Mouse (Mus musculus): ENCODE results near the gene Nek6. TPM values are rescaled to one million over a fixed set of nuclear protein-coding genes. Genes with fewer than 3 reads are reported as not detected.

Gene Nek6
- polyA plus RNA-seq (2012; ENCODE audit: insufficient read depth, insufficient read length, low replicate concordance, missing spikeins) = not detected in 2 replicates

GRCm38 (mm10) chr2:38511487-38512307, at the start of gene Nek6:
Gene Nek6, plus strand, starts transcription at chr2:38511643.
- TF ChIP-seq CTCF (IDR thresholded peaks at IDR 0.05; ENCODE audit: insufficient read depth, low read depth, low read length) = no peak
- no peak; the same call in 1 of the 2 replicates for TF ChIP-seq POLR2A (IDR thresholded peaks at IDR 0.05; ENCODE audit: insufficient read depth, low read depth, low read length)
- Histone ChIP-seq H3K4me3 (ENCODE audit: insufficient read depth, low read depth, low read length) (peak within 1 kb of the TSS; percentile 86), H3K27ac (ENCODE audit: insufficient read depth, low read depth, low read length) (peak within 1 kb of the TSS; percentile 42; the same call in 1 of the 2 replicates), H3K4me1 (ENCODE audit: control insufficient read depth, insufficient read depth, low read length) (no peaks in the 10 kb centered on the region; the same call in 1 of the 2 replicates)
- 2% methylated on average over 89 of the region's 90 CpGs for WGBS

DNA sequence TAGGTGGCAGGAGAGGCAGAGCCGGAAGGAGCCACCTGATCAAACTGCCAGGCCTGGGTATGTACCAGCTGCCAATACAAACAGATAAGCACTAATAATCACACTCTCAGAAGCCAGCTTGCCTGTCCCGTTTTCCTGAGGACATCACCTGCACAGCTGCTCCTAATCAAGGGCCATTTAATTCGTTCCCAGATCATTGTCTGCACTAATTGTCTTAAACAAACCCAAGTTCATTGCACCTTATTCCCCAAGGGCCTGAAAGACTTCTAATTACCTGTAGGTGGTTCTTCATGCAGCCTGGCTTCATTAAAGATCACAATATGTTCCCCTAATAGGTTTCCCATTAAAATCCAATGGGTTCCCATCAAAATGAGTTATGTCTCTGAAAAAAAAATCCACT, 49.1 kb upstream of the Nek6 start:
- no peak for TF ChIP-seq CTCF (IDR thresholded peaks at IDR 0.05; ENCODE audit: insufficient read depth, low read depth, low read length)
- TF ChIP-seq POLR2A (IDR thresholded peaks at IDR 0.05; ENCODE audit: insufficient read depth, low read depth, low read length) = no peak
- 82% methylated on average over 3 of the region's 3 CpGs for WGBS
- Histone ChIP-seq H3K4me3 (ENCODE audit: insufficient read depth, low read depth, low read length) (no peak overlapping the region), H3K27ac (ENCODE audit: insufficient read depth, low read depth, low read length) (no peak overlapping the region), H3K4me1 (ENCODE audit: control insufficient read depth, insufficient read depth, low read length) (peaks cover 3% of the 10 kb centered on the region; the same call in 1 of the 2 replicates)

DNA sequence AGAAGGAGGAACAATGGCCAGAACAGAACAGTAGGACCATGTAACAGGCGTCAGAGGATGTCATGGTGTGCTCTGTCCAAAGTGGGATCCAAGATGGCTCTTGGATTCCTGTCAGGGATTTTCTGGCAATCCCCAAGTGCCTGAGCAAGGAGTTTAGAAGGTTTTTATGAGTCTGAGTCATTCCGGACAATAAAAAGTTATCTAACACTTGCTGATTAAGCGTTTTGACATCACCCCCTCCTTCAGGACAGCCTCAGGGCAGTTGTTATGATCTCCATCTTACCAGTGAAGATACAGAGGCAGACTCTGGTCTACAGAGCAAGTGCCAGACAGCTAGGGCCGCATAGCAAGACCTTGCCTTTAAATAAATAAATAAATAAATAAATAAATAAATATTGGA, 42.6 kb upstream of the Nek6 start:
- Histone ChIP-seq H3K4me3 (ENCODE audit: insufficient read depth, low read depth, low read length) (no peak overlapping the region), H3K27ac (ENCODE audit: insufficient read depth, low read depth, low read length) (no peak overlapping the region), H3K4me1 (ENCODE audit: control insufficient read depth, insufficient read depth, low read length) (no peaks in the 10 kb centered on the region)
- TF ChIP-seq POLR2A (IDR thresholded peaks at IDR 0.05; ENCODE audit: insufficient read depth, low read depth, low read length) = no peak
- TF ChIP-seq CTCF (IDR thresholded peaks at IDR 0.05; ENCODE audit: insufficient read depth, low read depth, low read length) = no peak
- WGBS = 97% methylated on average over 4 of the region's 4 CpGs

DNA sequence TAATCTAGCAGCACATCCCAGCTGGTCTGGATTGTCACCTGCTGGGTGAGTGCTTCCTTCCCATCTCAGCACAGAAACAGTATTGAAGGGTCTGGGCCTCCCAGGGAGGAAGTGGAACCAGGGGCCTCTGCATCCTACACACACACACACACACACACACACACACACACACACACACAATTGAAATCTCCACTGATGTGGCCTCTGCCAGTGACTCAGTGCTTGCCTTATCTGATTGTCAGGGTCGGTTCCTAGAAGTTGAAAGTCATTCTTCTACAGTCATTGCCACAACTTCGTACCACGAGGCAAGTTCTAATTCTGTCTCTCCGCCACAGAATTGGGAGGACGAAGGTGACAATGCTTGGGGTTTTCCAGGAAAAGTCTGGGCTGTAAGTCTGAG, 39.7 kb upstream of the Nek6 start:
- TF ChIP-seq POLR2A (IDR thresholded peaks at IDR 0.05; ENCODE audit: insufficient read depth, low read depth, low read length) (no peak), CTCF (IDR thresholded peaks at IDR 0.05; ENCODE audit: insufficient read depth, low read depth, low read length) (no peak)
- 81% methylated on average over 5 of the region's 5 CpGs for WGBS
- Histone ChIP-seq H3K4me3 (ENCODE audit: insufficient read depth, low read depth, low read length) (no peak overlapping the region), H3K27ac (ENCODE audit: insufficient read depth, low read depth, low read length) (no peak overlapping the region), H3K4me1 (ENCODE audit: control insufficient read depth, insufficient read depth, low read length) (no peaks in the 10 kb centered on the region)

DNA sequence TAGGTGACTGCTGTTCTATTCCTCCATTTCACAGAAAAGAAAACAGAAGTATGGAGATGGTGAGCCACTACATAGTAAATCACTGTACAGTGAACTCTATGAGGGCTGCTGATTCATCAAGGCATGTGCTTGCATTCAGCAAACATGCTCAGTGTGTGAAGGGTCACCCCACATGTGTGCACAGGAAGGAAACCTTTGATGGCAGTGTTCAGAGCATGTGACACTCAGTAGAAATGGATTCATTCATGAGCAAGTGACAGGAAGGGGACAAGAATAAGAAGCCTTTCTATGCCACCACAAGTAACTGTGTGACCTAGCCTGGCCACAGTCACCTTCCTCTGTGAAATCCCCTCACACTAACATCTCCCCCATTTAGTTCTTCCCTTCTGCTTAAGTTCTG, 38.6 kb upstream of the Nek6 start:
- no peaks in the 10 kb centered on the region for H3K4me1 ChIP-seq (ENCODE audit: control insufficient read depth, insufficient read depth, low read length)
- H3K27ac ChIP-seq (ENCODE audit: insufficient read depth, low read depth, low read length) = no peak overlapping the region
- TF ChIP-seq POLR2A (IDR thresholded peaks at IDR 0.05; ENCODE audit: insufficient read depth, low read depth, low read length) (no peak), CTCF (IDR thresholded peaks at IDR 0.05; ENCODE audit: insufficient read depth, low read depth, low read length) (no peak)
- H3K4me3 ChIP-seq (ENCODE audit: insufficient read depth, low read depth, low read length) = no peak overlapping the region

GRCm38 (mm10) chr2:38476871-38477496, 34.5 kb upstream of the Nek6 start:
- WGBS = 91% methylated on average over 9 of the region's 9 CpGs
- no peak for TF ChIP-seq CTCF (IDR thresholded peaks at IDR 0.05; ENCODE audit: insufficient read depth, low read depth, low read length)
- no peak for TF ChIP-seq POLR2A (IDR thresholded peaks at IDR 0.05; ENCODE audit: insufficient read depth, low read depth, low read length)

DNA sequence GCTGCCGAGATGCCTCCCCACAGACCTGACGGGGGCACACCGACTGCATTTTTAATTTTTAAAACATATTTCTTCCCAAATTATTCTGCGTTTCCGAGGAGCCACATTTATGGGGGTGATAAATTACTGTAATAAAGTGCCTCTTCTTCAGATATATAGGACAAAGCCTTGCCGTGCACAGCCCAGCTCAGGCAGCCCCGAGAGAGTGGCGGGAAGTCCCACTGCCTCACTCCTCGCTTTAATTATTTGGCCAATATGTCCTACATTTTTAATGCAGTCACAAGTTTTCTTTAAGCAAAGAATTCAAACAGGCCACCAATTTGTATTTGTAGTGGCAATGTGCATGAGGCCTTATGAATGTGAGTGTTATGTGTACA, 34.0 kb upstream of the Nek6 start:
- TF ChIP-seq POLR2A (IDR thresholded peaks at IDR 0.05; ENCODE audit: insufficient read depth, low read depth, low read length) (no peak), CTCF (IDR thresholded peaks at IDR 0.05; ENCODE audit: insufficient read depth, low read depth, low read length) (no peak)
- Histone ChIP-seq H3K4me1 (ENCODE audit: control insufficient read depth, insufficient read depth, low read length) (no peaks in the 10 kb centered on the region), H3K27ac (ENCODE audit: insufficient read depth, low read depth, low read length) (no peak overlapping the region), H3K4me3 (ENCODE audit: insufficient read depth, low read depth, low read length) (no peak overlapping the region)
- 94% methylated on average over 9 of the region's 9 CpGs for WGBS

More at GRCm38 (mm10) chr2:38476871-38477496, 34.5 kb upstream of the Nek6 start:
- no peak overlapping the region for H3K27ac ChIP-seq (ENCODE audit: insufficient read depth, low read depth, low read length)
- no peaks in the 10 kb centered on the region for H3K4me1 ChIP-seq (ENCODE audit: control insufficient read depth, insufficient read depth, low read length)
- no peak overlapping the region for H3K4me3 ChIP-seq (ENCODE audit: insufficient read depth, low read depth, low read length)

DNA sequence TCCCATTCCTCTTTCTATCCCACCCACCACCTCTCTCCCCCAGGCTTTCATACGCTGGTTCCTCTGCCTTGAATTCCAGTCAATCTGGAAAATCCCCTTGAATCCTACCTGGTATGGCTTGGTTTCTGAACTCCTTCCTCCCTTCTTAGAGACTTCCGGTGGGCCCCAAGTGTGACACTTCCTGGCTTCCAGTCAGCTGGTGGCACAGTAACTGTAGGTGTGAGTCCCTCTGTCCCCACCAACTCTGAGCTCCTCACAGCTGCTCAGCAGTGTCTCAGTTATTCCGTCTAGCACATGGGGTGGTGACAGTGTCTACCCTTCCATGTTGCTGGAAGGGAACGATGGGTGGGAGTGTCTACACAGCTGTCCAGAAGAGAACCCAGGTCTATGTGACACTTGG, 32.8 kb upstream of the Nek6 start:
- TF ChIP-seq CTCF (IDR thresholded peaks at IDR 0.05; ENCODE audit: insufficient read depth, low read depth, low read length) = no peak
- no peak for TF ChIP-seq POLR2A (IDR thresholded peaks at IDR 0.05; ENCODE audit: insufficient read depth, low read depth, low read length)
- Histone ChIP-seq H3K4me1 (ENCODE audit: control insufficient read depth, insufficient read depth, low read length) (no peaks in the 10 kb centered on the region), H3K27ac (ENCODE audit: insufficient read depth, low read depth, low read length) (no peak overlapping the region), H3K4me3 (ENCODE audit: insufficient read depth, low read depth, low read length) (no peak overlapping the region)
- WGBS = 88% methylated on average over 4 of the region's 4 CpGs

DNA sequence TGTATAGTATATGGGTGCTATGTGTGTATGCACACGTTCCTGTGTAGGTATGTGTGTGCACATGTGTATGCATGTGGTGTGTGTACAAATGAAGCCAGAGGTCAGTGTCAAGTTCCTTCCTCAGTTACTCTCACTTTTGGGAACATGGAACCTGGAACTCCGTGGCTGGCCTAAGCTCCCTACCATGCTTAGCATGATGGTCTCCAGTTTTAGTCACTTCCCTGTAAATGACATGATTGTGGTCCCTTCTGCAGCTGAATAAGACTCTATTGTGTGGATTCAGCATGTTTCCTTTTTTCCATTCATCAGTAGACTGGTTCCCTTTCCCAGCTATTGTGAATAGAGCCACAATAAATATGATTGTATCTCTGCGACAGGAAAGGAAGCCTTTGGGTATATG, 31.9 kb upstream of the Nek6 start:
- no peak for TF ChIP-seq POLR2A (IDR thresholded peaks at IDR 0.05; ENCODE audit: insufficient read depth, low read depth, low read length)
- no peak for TF ChIP-seq CTCF (IDR thresholded peaks at IDR 0.05; ENCODE audit: insufficient read depth, low read depth, low read length)
- peaks cover 4% of the 10 kb centered on the region for H3K4me1 ChIP-seq (ENCODE audit: control insufficient read depth, insufficient read depth, low read length)
- 76% methylated on average over 3 of the region's 3 CpGs for WGBS
- H3K4me3 ChIP-seq (ENCODE audit: insufficient read depth, low read depth, low read length) = no peak overlapping the region
- H3K27ac ChIP-seq (ENCODE audit: insufficient read depth, low read depth, low read length) = no peak overlapping the region
